Mouse (Mus musculus): ENCODE results near the gene 4930579F01Rik. TPM values are rescaled to one million over a fixed set of nuclear protein-coding genes. Genes with fewer than 3 reads are reported as not detected.
A peak's percentile ranks its signal among the peaks of the same experiment; 100 is the strongest.

4930579F01Rik gene
- polyA plus RNA-seq, 1 experiment from 2014 or later: not detected

GRCm38 (mm10) chr3:138175551-138175950 is 18.1 kb downstream of the 4930579F01Rik start:
- Histone ChIP-seq H3K4me2 (no peak overlapping the region), H3K4me1 (no peaks in the 10 kb centered on the region), H3K27ac (no peak overlapping the region), H3K36me3 (replicated peaks) (no peaks in the 10 kb centered on the region), H3K9ac (no peak overlapping the region), H3K9me3 (no peaks in the 10 kb centered on the region), H3K27me3 (replicated peaks) (no peaks in the 10 kb centered on the region), H3K4me3 (no peak overlapping the region)
- ATAC-seq (replicated peaks): no peak
- WGBS: 94% methylated on average over 6 of the region's 6 CpGs

GRCm38 (mm10) chr3:138173291-138173690 is 20.3 kb downstream of the 4930579F01Rik start:
- 79% methylated on average over 10 of the region's 10 CpGs for WGBS
- Histone ChIP-seq H3K4me3 (no peak overlapping the region), H3K9ac (no peak overlapping the region), H3K4me1 (no peaks in the 10 kb centered on the region), H3K27ac (no peak overlapping the region), H3K27me3 (replicated peaks) (no peaks in the 10 kb centered on the region), H3K4me2 (no peak overlapping the region), H3K9me3 (no peaks in the 10 kb centered on the region), H3K36me3 (replicated peaks) (no peaks in the 10 kb centered on the region)
- no peak for ATAC-seq (replicated peaks)

- ATAC-seq (replicated peaks): no peak
- WGBS: 54% methylated on average over 4 of the region's 4 CpGs
- Histone ChIP-seq H3K4me1 (no peaks in the 10 kb centered on the region), H3K4me2 (no peak overlapping the region), H3K27ac (no peak overlapping the region), H3K9me3 (no peaks in the 10 kb centered on the region), H3K36me3 (replicated peaks) (no peaks in the 10 kb centered on the region), H3K4me3 (no peak overlapping the region), H3K9ac (no peak overlapping the region), H3K27me3 (replicated peaks) (no peaks in the 10 kb centered on the region)
Observed at GRCm38 (mm10) chr3:138162553-138163183, 31.0 kb downstream of the 4930579F01Rik start.

- Histone ChIP-seq H3K36me3 (replicated peaks) (no peaks in the 10 kb centered on the region), H3K9me3 (no peaks in the 10 kb centered on the region), H3K27me3 (replicated peaks) (no peaks in the 10 kb centered on the region), H3K9ac (no peak overlapping the region), H3K4me3 (no peak overlapping the region), H3K4me1 (no peaks in the 10 kb centered on the region), H3K27ac (no peak overlapping the region), H3K4me2 (no peak overlapping the region)
- ATAC-seq (replicated peaks): no peak
- WGBS: 90% methylated on average over 10 of the region's 10 CpGs
Observed at GRCm38 (mm10) chr3:138161623-138162022, 32.0 kb downstream of the 4930579F01Rik start.

GRCm38 (mm10) chr3:138156651-138157050 is 37.0 kb downstream of the 4930579F01Rik start:
- Histone ChIP-seq H3K4me2 (no peak overlapping the region), H3K4me1 (no peaks in the 10 kb centered on the region), H3K27ac (no peak overlapping the region), H3K4me3 (no peak overlapping the region), H3K36me3 (replicated peaks) (no peaks in the 10 kb centered on the region), H3K9ac (no peak overlapping the region), H3K27me3 (replicated peaks) (no peaks in the 10 kb centered on the region), H3K9me3 (no peaks in the 10 kb centered on the region)
- 73% methylated on average over 10 of the region's 10 CpGs for WGBS
- no peak for ATAC-seq (replicated peaks)

- no peak for ATAC-seq (replicated peaks)
- Histone ChIP-seq H3K36me3 (replicated peaks) (no peaks in the 10 kb centered on the region), H3K4me3 (no peak overlapping the region), H3K4me2 (no peak overlapping the region), H3K27ac (no peak overlapping the region), H3K4me1 (no peaks in the 10 kb centered on the region), H3K27me3 (replicated peaks) (no peaks in the 10 kb centered on the region), H3K9me3 (no peaks in the 10 kb centered on the region), H3K9ac (no peak overlapping the region)
- WGBS: 91% methylated on average over 4 of the region's 4 CpGs
Observed at GRCm38 (mm10) chr3:138155062-138155461, 38.6 kb downstream of the 4930579F01Rik start.

GRCm38 (mm10) chr3:138148811-138149210 is 44.8 kb downstream of the 4930579F01Rik start:
- Histone ChIP-seq H3K4me3 (no peak overlapping the region), H3K27me3 (replicated peaks) (no peaks in the 10 kb centered on the region), H3K4me2 (no peak overlapping the region), H3K27ac (no peak overlapping the region), H3K36me3 (replicated peaks) (no peaks in the 10 kb centered on the region), H3K9ac (no peak overlapping the region), H3K9me3 (no peaks in the 10 kb centered on the region), H3K4me1 (no peaks in the 10 kb centered on the region)
- WGBS: 96% methylated on average over 2 of the region's 2 CpGs
- ATAC-seq (replicated peaks): no peak

- no peaks in the 10 kb centered on the region for H3K9me3 ChIP-seq
- peak within 1 kb of the TSS; percentile 75 for H3K4me2 ChIP-seq
- H3K27ac ChIP-seq: peak within 1 kb of the TSS; percentile 98
- H3K4me1 ChIP-seq: peaks cover 5% of the 10 kb centered on the region
- H3K27me3 ChIP-seq (replicated peaks): no peaks in the 10 kb centered on the region
- H3K4me3 ChIP-seq: peak within 1 kb of the TSS; percentile 72
- H3K36me3 ChIP-seq (replicated peaks): no peaks in the 10 kb centered on the region
- peak within 1 kb of the TSS; percentile 81 for H3K9ac ChIP-seq
- 0 out of 2 replicates have a peak, but pooled peaks have one; percentile 9 for ATAC-seq (replicated peaks)
- 2% methylated on average over 8 of the region's 8 CpGs for WGBS
Observed at GRCm38 (mm10) chr3:138144642-138145171, 48.9 kb downstream of the 4930579F01Rik start, which contains the start of gene Mttp. Mttp (minus strand) TSS chr3:138144968.

- ATAC-seq (replicated peaks): peak; percentile 1; the same call in 1 of the 2 replicates
- Histone ChIP-seq H3K9ac (peak overlapping the region; percentile 81), H3K4me3 (peak overlapping the region; percentile 72), H3K27me3 (replicated peaks) (no peaks in the 10 kb centered on the region), H3K27ac (peak overlapping the region; percentile 98), H3K4me1 (peaks cover 5% of the 10 kb centered on the region), H3K9me3 (no peaks in the 10 kb centered on the region), H3K36me3 (replicated peaks) (no peaks in the 10 kb centered on the region), H3K4me2 (peak overlapping the region; percentile 75)
- WGBS: under 1% methylated on average over 18 of the region's 18 CpGs
Observed at GRCm38 (mm10) chr3:138144060-138144641, 49.5 kb downstream of the 4930579F01Rik start.

- no peaks in the 10 kb centered on the region for H3K27me3 ChIP-seq (replicated peaks)
- peak within 1 kb of the TSS; percentile 98 for H3K27ac ChIP-seq
- no peaks in the 10 kb centered on the region for H3K9me3 ChIP-seq
- H3K9ac ChIP-seq: peak within 1 kb of the TSS; percentile 81
- H3K36me3 ChIP-seq (replicated peaks): no peaks in the 10 kb centered on the region
- peak; percentile 99 for ATAC-seq (replicated peaks)
- H3K4me2 ChIP-seq: peak within 1 kb of the TSS; percentile 75
- H3K4me3 ChIP-seq: peak within 1 kb of the TSS; percentile 72
- peaks cover 5% of the 10 kb centered on the region for H3K4me1 ChIP-seq
- WGBS: under 1% methylated on average over 70 of the region's 70 CpGs
Observed at GRCm38 (mm10) chr3:138143315-138144059, 50.1 kb downstream of the 4930579F01Rik start, which contains the start of gene Trmt10a. Trmt10a (plus strand) TSS chr3:138143448.

GRCm38 (mm10) chr3:138142733-138143314 is 50.8 kb downstream of the 4930579F01Rik start:
- H3K9ac ChIP-seq: peak overlapping the region; percentile 55
- peak overlapping the region; percentile 72 for H3K4me3 ChIP-seq
- no peaks in the 10 kb centered on the region for H3K9me3 ChIP-seq
- H3K27ac ChIP-seq: peak overlapping the region; percentile 98
- H3K4me1 ChIP-seq: peaks cover 5% of the 10 kb centered on the region
- ATAC-seq (replicated peaks): no peak
- WGBS: 9% methylated on average over 12 of the region's 12 CpGs
- H3K27me3 ChIP-seq (replicated peaks): no peaks in the 10 kb centered on the region
- H3K36me3 ChIP-seq (replicated peaks): no peaks in the 10 kb centered on the region
- H3K4me2 ChIP-seq: peak overlapping the region; percentile 43

Measured in midbrain, embryonic 15.5 days (tissue).